Mouse (Mus musculus) lung, postnatal 0 days (tissue): ENCODE measurements around the gene Slc7a5. TPM values are rescaled to one million over a fixed set of nuclear protein-coding genes. Genes with fewer than 3 reads are reported as not detected.

Experiments used
- ATAC-seq: fragments of 200-750 bp; cut with Nextera tagmentation; 2 replicates; pipeline ENCODE4 v1.8.0; 2017; ENCODE audit warnings: moderate library complexity
- DNase-seq: peaks from one replicate; pipeline ENCODE4 v3.0.0-alpha.2; 2016; ENCODE audit warnings: low spot score
- H3K27ac ChIP-seq: fragments of 300-500 bp; sonication (generic); 2 replicates; pipeline ENCODE4 v1.5.1; 2014; ENCODE audit warnings: antibody characterized with exemption, mild to moderate bottlenecking, low read length, mixed read lengths
- H3K27me3 ChIP-seq: fragments of 300-500 bp; sonication (generic); replicated peaks from 2 replicates; pipeline ENCODE4 v1.6.1; 2014; ENCODE audit warnings: low read length, mixed read lengths; ENCODE audit not compliant: insufficient read depth
- H3K36me3 ChIP-seq: fragments of 300-500 bp; sonication (generic); 2 replicates; pipeline ENCODE4 v1.6.1; 2014; ENCODE audit warnings: low read length, mixed read lengths; ENCODE audit not compliant: insufficient read depth
- H3K4me1 ChIP-seq: fragments of 300-500 bp; sonication (generic); 2 replicates; pipeline ENCODE4 v1.6.1; 2014; ENCODE audit warnings: antibody characterized with exemption, low read depth, low read length, mixed read lengths; ENCODE audit not compliant: insufficient read depth
- H3K4me2 ChIP-seq: fragments of 300-500 bp; sonication (generic); replicated peaks from 2 replicates; pipeline ENCODE4 v1.6.1; 2014; ENCODE audit warnings: low read depth, mild to moderate bottlenecking, low read length, moderate library complexity, mixed read lengths
- H3K4me3 ChIP-seq: fragments of 300-500 bp; sonication (generic); 2 replicates; pipeline ENCODE4 v1.5.1; 2014; ENCODE audit warnings: low read depth, low read length
- H3K9ac ChIP-seq: fragments of 300-500 bp; sonication (generic); replicated peaks from 2 replicates; pipeline ENCODE4 v1.6.1; 2014; ENCODE audit warnings: low read depth, mild to moderate bottlenecking
- H3K9me3 ChIP-seq: fragments of 300-500 bp; sonication (generic); 2 replicates; pipeline ENCODE4 v1.6.1; 2016; ENCODE audit warnings: low read length, mixed read lengths
- CTCF ChIP-seq: IDR thresholded peaks from 2 replicates; pipeline ENCODE4 v1.5.1; 2016; ENCODE audit warnings: antibody characterized with exemption, mild to moderate bottlenecking
- EP300 ChIP-seq: IDR thresholded peaks from 2 replicates; pipeline ENCODE4 v1.6.1; 2016; ENCODE audit warnings: antibody characterized with exemption, mild to moderate bottlenecking, control low read depth
- WGBS: fragments of 180-500 bp; shearing (Covaris S2); extraction: QIAGEN DNeasy Blood & Tissue Kit; methylation state at CpG from one replicate; pipeline ENCODE4 v1.1.7; 2014; 5-methylcytosine and 5-hydroxymethylcytosine counted together
- polyA plus RNA-seq: library from polyadenylated mRNA; unstranded; fragments of >200 nt; fragmentation: Nextera tagmentation; extraction: Ambion mirVana; gene quantifications from 2 replicates; pipeline ENCODE4 v1.2.1, GENCODE M21; 2015

The Slc7a5 gene
- polyA plus RNA-seq, 1 experiment from 2014 or later = 7.5 TPM

- no peak overlapping the region for H3K4me3 ChIP-seq
- ATAC-seq (no peak), DNase-seq (no peak)
- H3K9me3 ChIP-seq = no peaks in the 10 kb centered on the region
- H3K4me2 ChIP-seq = no peak overlapping the region
- TF ChIP-seq EP300 (no peak), CTCF (no peak)
- 73% methylated on average over 7 of the region's 7 CpGs for WGBS
- H3K36me3 ChIP-seq = no peaks in the 10 kb centered on the region
- H3K27me3 ChIP-seq = no peaks in the 10 kb centered on the region
- H3K9ac ChIP-seq = no peak overlapping the region
- H3K4me1 ChIP-seq = no peaks in the 10 kb centered on the region
- no peak overlapping the region for H3K27ac ChIP-seq
Measured at GRCm38 (mm10) chr8:121938732-121939131, 31.2 kb upstream of the Slc7a5 start.

- no peak overlapping the region for H3K4me2 ChIP-seq
- DNase-seq = no peak
- H3K36me3 ChIP-seq = no peaks in the 10 kb centered on the region
- TF ChIP-seq EP300 (no peak), CTCF (no peak)
- no peaks in the 10 kb centered on the region for H3K9me3 ChIP-seq
- H3K27me3 ChIP-seq = no peaks in the 10 kb centered on the region
- no peaks in the 10 kb centered on the region for H3K4me1 ChIP-seq
- H3K9ac ChIP-seq = no peak overlapping the region
- no peak overlapping the region for H3K27ac ChIP-seq
- no peak for ATAC-seq
- no peak overlapping the region for H3K4me3 ChIP-seq
- 45% methylated on average over 14 of the region's 14 CpGs for WGBS
Measured at GRCm38 (mm10) chr8:121936391-121936790, 28.9 kb upstream of the Slc7a5 start.

- Histone ChIP-seq H3K4me2 (no peak overlapping the region), H3K36me3 (no peaks in the 10 kb centered on the region), H3K9me3 (no peaks in the 10 kb centered on the region), H3K4me1 (no peaks in the 10 kb centered on the region), H3K9ac (no peak overlapping the region), H3K27ac (no peak overlapping the region), H3K4me3 (no peak overlapping the region), H3K27me3 (no peaks in the 10 kb centered on the region)
- no peak for ATAC-seq
- DNase-seq = peak; percentile 40
- TF ChIP-seq EP300 (no peak), CTCF (peak; percentile 63)
- WGBS = 46% methylated on average over 12 of the region's 12 CpGs
Measured at GRCm38 (mm10) chr8:121935341-121936294, 28.1 kb upstream of the Slc7a5 start.

- no peaks in the 10 kb centered on the region for H3K4me1 ChIP-seq
- H3K4me3 ChIP-seq = no peak overlapping the region
- H3K4me2 ChIP-seq = no peak overlapping the region
- H3K9me3 ChIP-seq = no peaks in the 10 kb centered on the region
- no peak for TF ChIP-seq EP300
- no peak for TF ChIP-seq CTCF
- H3K27ac ChIP-seq = no peak overlapping the region
- H3K9ac ChIP-seq = no peak overlapping the region
- no peaks in the 10 kb centered on the region for H3K27me3 ChIP-seq
- H3K36me3 ChIP-seq = no peaks in the 10 kb centered on the region
- no peak for ATAC-seq
- no peak for DNase-seq
Measured at GRCm38 (mm10) chr8:121934923-121935322, 27.4 kb upstream of the Slc7a5 start.

- WGBS = 31% methylated on average over 4 of the region's 4 CpGs
- ATAC-seq = peak; percentile 40; the same call in 1 of the 2 replicates
Measured at GRCm38 (mm10) chr8:121934506-121934905, 27.0 kb upstream of the Slc7a5 start.

GRCm38 (mm10) chr8:121932668-121933520 is 25.4 kb upstream of the Slc7a5 start:
- WGBS = 78% methylated on average over 14 of the region's 14 CpGs
- Histone ChIP-seq H3K9ac (no peak overlapping the region), H3K4me2 (no peak overlapping the region), H3K9me3 (no peaks in the 10 kb centered on the region), H3K36me3 (no peaks in the 10 kb centered on the region), H3K4me1 (no peaks in the 10 kb centered on the region), H3K27me3 (no peaks in the 10 kb centered on the region), H3K4me3 (no peak overlapping the region), H3K27ac (no peak overlapping the region)
- no peak for DNase-seq
- peak; percentile 33 for TF ChIP-seq CTCF
- TF ChIP-seq EP300 = no peak
- no peak for ATAC-seq

More at GRCm38 (mm10) chr8:121934506-121934905, 27.0 kb upstream of the Slc7a5 start:
- peak; percentile 81 for DNase-seq
- Histone ChIP-seq H3K4me1 (no peaks in the 10 kb centered on the region), H3K9me3 (no peaks in the 10 kb centered on the region), H3K27me3 (no peaks in the 10 kb centered on the region), H3K9ac (no peak overlapping the region), H3K36me3 (no peaks in the 10 kb centered on the region), H3K27ac (no peak overlapping the region), H3K4me3 (no peak overlapping the region), H3K4me2 (no peak overlapping the region)
- peak; percentile 73 for TF ChIP-seq CTCF
- no peak for TF ChIP-seq EP300
